Mouse (Mus musculus): Measurements from ENCODE around the gene Col27a1.

DNA sequence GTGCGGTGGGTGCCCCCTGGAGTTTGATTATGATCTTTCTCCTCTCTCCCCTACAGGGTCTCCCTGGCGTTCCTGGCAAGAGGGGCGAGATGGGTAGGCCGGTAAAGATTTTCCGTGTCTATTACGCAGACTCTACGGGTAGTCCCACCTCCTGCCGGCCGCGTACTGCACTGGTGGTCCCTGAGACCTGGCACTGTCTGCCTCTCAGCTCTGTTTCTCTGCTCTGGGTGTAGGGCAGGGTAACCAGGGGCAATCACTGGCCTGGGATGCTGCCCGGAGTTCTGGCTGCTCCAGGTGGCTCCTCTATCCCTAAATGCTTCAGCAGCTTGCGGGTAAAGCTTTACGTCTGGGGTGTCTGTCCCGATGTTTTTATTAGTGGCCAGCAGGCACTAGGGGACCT lies 44.3 kb downstream of the Col27a1 start:
- TF ChIP-seq CTCF (IDR thresholded peaks at IDR 0.05; ENCODE audit: low read depth, low read length) (no peak), POLR2A (IDR thresholded peaks at IDR 0.05; ENCODE audit: borderline replicate concordance, low read depth, low read length) (no peak)
